Mouse (Mus musculus) inflammation-experienced regulatory T-cells, adult 6 months (primary cell): ENCODE measurements around the gene Alms1. TPM values are rescaled to one million over a fixed set of nuclear protein-coding genes. Genes with fewer than 3 reads are reported as not detected.
"Not testable (repeated sequence)": the region's sequence is repeated elsewhere in the genome, so short reads cannot be mapped to it uniquely, and the experiment has no call there.

Experiments
- ATAC-seq: one replicate; pipeline ENCODE4 v1.8.0; 2017
- polyA plus RNA-seq, 3 experiments: library from polyadenylated mRNA; unstranded; fragments of 100-300 nt; shearing (Covaris generic); gene quantifications; one replicate each; pipeline ENCODE4 v1.2.1; 2017

Alms1 gene
- polyA plus RNA-seq, result 1 to 10 TPM; 2.5 to 3.0 (median 2.5) TPM

DNA sequence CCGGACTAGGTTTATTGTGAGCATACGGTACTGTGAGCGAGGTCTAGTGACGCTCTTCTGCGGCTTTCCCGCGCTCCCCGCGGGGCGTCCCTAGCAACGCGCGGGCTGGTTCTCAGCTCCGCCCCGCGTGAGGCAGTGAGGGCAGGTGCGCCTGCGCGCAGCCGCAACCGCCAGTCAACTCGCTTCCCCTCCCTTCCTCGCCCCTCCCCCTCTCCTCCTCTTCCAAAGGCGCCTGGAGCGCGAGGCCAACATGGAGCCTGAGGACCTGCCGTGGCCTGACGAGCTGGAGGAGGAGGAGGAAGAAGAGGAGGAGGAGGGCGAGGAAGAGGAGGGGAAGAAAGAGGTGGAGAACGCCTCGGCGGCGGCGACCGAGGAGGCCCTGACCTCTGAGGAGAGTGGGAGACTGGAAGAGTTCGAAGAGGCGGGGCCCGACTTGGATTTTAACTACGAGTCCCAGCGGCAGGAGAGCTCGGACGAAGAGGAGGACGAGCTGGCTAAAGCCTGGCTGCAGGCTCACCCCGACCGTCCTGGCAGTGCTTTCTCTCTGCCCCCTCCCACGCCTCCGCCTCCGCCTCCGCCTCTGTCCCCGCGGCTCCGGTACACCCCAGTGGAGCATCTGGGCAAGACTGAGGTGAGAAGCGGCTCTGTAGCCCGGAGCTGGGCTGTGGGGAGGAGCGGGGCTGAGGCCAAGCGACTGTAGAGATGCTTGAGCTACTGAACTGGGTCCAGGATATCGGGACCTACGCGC lies at the start of gene Alms1:
TSS of gene Alms1 (plus strand) at position 136 of the 748 bp plus-strand sequence.
- peak; percentile 90 for ATAC-seq

DNA sequence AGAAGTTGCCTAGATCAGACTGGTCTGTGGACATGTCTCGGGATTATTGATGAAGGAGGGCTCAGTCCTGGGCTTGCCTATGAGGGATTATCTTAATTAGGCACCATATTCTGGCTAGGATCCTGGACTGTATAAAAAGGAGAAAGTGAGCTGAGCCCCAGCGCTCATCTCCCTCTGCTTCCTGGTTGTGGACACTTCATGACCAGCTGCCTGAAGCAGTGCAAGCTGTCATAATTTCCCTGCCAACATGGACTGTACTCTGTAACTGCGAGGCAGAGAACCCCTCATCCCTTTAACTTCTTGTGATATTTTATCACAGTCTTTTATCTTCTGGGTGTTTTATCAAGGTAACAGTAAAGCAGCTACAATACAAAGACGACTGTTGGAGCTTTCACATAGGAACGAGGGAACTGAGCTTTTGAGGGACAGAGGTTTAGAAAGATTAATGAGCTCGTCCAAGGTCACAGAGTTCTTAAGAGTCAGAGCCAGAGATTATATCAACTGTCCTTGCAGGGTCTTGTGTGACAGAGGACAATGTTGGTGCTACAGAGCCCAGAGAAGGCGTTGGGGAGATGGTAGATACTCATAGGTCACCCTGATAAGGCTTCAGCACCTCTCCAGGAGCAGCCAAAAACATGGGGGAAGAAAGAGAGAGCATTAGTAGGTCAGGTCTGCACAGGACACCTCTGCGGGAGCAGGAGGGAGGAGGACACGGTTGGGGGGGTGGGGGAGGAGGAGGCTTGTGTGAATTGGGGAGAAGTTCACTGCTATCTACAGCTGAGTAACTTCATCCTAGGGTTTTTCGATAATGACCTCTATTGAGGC lies 43.8 kb upstream of the Alms1 start:
- ATAC-seq, result no peak

DNA sequence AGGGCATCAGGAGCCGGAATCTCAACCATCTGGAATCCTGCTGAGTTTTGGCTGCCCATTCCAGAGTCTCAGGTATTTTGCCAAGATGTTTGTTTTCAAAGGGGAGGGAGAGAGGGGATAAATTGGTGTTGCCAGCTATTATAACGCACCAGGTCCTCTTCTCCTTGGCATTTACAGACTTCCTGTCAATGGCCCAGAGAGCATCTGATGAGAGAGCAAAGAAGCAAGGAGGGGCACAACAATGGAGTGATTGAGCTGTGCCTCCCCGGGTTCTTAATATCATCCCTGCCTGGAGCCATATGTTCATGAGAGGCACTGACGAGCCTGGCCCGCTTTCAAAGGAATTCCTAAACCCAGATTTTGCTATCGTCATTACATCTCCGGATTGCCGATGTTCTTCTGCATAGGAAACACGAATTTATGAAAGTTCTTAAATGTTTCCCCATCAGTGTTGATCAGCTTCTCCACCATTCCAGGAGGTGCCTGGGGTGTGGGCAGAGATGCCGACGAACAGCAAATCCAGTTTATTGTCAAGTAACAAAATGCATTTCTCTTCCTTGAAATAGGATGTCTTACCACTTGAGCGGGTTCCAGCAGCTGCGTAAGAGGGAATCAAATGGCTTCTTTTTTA lies 43.0 kb upstream of the Alms1 start:
- ATAC-seq, result no peak

DNA sequence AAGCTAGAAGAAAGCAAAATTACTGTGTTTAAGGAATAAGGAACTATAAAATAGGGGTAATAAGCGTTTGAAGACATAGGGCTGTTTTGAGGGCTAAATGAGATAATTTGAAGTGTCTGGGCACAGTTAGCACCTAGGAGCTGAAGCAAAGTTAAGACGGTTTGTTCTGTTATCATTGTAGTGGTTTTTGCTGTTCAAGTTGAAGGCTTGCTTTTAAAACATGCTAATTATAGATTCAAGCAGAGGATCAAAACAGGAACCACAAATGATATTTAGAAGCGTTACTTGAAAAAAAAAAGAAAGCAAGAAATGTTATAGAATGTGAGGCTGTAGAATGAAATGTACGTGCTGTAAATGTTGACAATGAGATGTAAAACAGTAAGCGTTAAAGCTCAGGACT lies 39.7 kb upstream of the Alms1 start:
- no peak for ATAC-seq

DNA sequence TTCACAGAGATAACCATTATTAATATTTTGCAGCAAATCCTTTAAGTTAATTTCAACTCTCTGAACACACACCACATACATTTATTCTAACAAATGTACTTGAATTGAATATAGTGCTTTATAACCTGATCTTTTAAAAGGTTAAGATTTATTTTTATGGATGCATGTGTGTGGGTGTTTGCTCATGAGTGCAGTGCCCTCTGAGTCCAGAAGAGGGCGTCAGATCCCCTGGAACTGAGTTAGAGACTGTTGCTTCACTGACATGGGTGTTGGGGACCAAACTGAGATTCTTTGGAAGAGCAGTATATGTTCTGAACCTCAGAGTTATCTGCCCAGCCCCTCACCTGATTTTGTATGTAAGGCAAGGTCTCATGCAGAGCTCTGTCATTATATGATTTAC lies 25.0 kb upstream of the Alms1 start:
- ATAC-seq, result no peak

DNA sequence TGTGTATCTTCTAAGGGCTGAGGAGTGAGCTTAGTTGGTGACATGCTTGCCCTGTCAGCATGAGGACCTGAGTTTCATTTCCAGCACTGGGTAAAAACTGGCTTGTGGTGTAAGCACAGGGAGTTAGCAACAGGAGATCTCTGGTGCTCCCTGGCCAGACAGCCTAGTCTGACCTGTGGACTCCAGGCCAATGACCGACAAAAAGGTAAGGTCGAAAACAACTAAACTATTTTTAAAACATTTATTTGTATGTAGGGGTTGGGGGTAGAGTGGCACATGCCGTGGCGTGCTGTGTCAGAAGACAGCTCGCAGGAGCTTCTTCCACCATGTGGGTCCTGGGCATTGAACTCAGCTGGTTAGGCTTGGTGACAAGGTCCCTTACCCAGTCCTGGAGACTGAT lies 14.5 kb upstream of the Alms1 start:
- ATAC-seq, result no peak

DNA sequence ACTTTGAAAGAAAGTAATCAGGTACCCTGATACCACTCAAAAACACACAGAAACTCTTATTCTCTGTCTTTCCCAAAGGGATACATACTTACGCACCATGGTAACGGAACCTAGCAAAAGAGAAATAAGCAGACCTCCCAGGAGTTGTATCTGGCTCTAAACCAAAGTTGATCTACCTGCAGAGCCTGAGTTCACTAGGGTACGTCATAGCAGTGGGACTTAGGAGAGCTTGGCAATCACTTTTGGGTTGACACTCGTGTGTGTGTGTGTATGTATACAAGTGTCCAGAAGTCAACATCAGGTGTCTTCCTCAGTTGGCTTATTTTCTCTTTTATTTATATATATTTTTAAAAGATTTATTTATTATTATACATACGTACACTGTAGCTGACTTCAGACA lies 5.6 kb upstream of the Alms1 start:
- ATAC-seq, result no peak

DNA sequence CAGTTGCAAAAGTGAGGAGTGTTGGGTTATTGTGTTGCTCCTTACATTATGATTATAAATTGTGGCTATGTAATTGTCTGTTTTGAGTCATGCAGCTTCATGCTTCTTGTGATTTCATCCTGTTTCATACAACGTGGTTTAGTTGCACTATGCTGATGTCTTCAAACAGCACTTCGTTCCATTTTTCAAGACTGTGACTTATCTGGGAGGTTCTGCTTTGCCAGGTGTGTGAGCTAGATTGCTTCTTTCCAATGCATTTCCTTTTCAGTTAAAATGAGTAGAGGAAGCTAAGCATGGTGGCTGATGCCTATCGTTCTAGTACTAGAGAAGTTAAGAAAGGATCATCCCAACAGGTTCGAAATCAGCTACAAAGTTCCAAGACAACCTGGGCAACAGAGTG lies 2.7 kb upstream of the Alms1 start:
- ATAC-seq, result no peak

DNA sequence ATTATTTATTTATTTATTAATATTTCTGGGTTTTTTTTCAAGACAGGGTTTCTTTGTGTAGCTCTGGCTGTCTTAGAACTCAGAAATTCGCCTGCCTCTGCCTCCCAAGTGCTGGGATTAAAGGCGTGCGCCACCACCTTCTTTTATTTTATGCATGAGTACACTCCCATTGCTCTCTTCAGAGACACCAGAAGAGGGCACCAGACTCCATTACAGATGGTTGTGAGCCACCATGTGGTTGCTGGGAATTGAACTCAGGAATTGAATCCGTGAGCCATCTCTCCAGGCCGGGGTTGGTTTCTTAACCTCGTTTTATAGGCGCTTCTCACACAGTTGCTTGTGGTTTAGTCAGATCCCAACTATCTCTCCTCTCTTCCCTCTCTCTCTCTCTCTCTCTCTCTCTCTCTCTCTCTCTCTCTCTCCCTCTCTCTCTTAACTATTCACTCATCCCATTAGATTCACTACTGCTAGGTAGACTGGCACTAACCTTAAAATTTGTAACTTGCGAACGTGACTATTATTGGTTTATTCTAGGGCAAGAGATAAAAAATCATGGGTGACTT lies 445 bp upstream of the Alms1 start:
- no peak for ATAC-seq

DNA sequence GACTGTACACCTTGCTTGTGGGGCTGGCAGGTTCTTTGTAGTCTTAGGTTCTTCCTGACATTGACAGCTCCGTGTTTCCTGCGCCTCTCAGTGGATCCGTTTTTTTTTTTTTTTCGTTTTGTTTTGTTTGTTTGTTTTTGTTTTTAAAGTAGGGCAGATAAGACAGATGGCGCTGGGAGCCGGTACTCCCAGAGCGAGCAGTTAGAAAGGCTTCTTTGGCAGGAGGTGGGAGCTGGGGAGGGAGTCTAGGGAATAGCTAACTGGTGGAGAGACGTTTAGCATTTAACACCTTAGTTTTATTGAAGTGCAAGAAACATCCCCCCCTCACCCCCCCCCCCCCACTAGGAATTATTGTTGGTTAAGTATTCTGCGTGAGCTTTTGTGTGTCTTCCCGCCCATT lies 833 bp downstream of the Alms1 start:
- ATAC-seq, result no peak

DNA sequence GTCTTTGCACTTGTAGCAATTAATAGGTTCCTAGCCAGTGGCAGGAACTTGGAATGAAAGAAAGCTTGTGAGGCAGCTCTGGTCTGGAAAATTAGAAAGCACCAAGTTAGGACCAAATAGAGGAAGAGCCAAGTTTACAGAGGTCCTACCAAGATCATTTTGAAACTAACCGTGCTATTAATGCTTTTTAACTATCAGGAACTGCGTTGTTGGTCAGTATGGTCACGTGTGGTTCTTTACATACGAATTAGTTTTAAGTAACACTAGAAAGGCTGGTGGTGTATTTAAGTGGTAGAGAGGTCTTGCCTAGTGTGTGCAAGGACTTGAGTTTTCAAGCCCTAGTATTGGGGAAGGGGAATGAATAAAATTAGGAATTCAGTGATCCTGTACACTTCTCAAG lies 1.2 kb downstream of the Alms1 start:
- no peak for ATAC-seq

DNA sequence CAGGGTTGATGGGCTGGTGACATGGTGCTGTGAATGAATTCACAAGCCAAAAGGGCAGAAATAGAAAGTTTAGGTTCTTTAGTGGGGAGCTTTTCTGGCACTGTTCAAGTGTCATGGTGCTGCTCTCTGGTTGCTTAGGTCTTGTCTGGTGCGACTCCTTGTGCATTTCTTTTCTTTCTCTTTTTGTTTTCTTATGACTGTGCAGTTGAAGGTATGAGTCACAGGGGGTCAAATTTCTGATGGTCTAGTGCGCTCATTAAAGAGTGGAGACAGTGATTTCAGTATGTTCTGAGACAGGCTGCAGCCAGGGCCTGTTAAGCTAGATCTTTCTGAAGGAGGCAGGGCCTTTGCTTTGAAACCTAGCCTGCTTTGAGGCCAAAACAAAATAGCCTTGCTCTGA lies 2.8 kb downstream of the Alms1 start:
- ATAC-seq, result no peak

DNA sequence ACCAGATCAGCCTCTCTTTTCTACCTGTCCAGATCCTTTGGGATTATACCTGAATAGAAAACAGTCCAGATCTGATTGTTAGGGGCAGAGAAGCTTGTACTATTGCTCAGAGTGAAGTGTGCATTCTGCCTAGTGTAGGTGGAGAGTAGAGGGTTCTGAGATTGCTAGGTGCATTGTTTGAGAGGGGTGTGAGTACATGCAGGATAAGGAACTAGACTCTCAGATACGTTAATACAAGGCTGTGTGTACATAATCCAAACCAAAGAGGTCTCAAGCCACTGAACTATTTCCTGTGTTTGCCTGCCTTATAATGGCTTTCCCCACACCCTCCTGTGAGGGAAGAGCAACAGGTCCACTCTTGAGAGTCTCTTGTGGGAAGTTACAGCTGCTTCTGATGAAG lies 12.0 kb downstream of the Alms1 start:
- no peak for ATAC-seq

DNA sequence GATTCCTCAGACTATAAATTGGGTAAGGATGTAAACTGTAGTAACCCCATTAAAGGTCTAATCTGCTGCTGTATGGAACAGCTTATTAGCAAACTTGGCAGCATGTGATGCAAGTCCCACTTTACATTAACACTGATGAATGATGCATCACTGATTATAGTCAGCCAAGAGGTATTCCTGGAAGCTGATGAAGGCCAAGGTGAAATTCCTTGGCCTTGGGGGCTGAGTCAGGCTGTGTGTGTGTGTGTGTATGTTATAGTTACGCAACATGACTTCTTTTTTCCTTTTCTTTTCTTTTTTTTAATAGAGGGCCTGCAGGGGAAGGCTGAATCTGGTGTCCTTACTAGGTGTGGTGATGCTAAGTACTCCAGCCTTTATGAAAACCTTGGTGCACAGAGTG lies 23.2 kb downstream of the Alms1 start:
- no peak for ATAC-seq

DNA sequence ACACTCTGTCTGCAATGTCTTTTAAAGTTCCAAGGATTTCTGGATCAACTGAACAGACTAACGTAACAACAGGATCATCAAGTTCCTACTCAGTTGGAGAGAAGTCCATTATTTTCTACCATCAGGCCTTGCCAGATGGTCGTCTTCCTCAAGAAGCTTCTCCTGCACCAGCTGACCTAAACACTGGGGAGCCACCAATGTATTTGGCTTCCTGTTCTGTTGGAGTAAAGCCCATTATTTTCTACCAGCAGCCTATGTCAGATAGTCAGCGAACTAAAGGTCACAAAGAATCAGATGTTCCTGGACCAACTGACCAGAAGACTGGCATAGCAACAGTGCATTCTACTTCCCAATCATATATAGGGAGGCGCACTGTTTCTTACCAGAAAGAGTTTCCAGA lies 33.5 kb downstream of the Alms1 start:
- no peak for ATAC-seq

DNA sequence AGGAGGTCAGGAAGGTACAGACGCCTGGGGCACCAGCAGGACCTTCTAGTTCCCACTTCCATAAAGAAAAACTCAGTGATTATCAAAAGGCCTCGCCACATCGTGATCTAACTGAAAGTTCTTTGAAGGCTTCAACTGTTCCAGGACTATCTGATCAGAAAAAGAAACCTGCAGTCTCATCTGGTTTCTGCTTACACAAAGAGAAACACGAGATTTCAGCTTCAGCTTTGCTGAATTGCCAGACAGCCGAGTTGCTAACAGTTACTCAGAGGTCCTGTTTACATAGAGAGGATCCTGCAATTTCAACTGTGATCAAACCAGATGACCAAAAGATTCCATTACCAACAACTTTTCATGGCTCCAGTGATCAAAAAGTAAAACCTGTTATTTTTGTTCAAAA lies 34.3 kb downstream of the Alms1 start:
- no peak for ATAC-seq

DNA sequence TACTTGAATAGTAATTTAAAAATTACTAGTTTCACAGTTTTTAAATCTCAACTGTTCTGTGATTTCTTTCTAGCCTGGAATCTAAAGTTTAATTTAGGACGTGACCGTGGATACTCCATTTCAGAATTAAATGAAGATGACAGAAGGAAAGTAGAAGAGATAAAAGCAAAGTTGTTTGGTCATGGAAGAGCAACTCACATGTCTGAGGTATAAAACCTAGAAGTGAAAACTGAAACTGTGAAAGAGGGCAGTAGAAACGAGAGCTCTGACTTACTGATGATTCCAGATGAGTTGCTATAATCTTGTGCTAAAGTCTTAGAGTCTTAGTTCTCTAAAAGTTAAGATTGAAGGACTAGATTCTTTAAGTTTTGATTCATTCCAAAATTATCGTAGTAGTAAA lies 37.2 kb downstream of the Alms1 start:
- no peak for ATAC-seq

DNA sequence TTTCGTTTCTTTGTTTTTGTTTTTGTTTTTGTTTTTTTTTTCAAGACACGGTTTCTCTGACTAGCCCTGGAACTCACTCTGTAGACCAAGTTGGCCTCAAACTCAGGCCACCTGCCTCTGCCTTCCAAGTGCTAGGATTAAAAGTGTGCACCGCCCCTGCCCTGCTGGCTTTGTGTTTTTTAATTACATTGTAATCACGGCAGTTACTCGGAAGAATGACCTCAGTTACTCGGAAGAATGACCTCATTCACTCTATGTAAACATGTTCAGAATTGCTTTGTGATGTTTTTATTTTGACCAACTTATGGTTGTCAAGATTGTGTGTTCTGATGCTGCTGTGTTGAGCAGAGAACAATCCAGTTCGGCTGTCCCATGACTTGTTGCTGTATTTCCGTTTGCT lies 45.8 kb downstream of the Alms1 start:
- ATAC-seq, result no peak

DNA sequence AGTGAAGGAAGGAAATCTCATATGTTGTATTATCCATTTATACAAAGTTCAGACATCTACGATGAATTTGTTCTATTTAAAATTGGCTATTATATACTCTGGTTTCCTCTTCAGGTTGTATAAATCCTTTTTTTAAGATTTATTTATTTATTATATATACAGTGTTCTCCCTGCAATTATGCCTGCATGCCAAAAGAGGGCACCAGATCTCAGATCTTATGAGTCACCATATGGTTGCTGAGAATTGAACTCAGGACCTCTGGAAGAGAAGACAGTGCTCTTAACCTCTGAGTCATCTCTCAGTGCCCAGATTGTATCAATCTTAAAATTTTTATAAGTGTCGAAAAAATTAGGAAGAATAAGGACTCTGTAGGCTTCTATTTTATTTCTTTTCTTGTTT lies 65.9 kb downstream of the Alms1 start:
- ATAC-seq, result no peak

DNA sequence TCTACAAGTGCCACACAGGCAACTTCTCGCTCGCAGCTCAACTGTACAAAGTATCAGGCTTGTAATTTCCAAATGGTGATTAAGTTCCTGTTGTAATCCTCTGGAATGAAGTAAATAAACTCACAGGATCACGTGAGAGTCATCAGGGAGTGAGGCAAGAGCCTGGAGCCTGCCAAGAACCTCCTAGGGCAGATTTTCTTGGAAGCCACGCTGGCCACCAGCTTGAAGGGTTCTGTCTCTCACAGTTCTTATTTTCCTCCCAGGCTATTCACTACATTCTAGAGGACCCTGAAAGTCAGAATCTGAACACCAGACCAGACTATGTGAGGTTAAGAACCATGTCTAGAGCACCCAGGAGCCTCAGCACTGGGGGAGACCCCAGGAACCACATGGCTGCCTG lies 114.6 kb downstream of the Alms1 start:
- not testable (repeated sequence) for ATAC-seq

DNA sequence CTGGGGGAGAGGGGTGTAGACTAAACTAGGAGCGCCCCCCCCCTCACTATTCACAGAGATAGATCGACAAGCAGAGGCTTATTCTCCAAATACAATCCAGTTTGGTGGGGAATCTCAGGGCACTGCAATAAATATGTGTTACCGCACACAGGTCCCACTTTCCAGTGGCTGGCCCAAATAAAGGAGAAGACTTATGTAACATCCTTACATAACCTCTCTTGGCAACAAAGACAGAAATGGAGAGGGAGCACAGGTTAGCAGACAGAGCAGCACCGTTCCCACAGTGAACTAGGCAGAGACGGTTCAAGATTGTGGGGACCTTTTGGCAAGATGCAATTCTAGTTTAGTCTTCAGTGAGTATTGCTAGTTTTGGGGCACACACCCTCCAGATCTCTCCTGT lies 121.9 kb downstream of the Alms1 start:
- not testable (repeated sequence) for ATAC-seq

DNA sequence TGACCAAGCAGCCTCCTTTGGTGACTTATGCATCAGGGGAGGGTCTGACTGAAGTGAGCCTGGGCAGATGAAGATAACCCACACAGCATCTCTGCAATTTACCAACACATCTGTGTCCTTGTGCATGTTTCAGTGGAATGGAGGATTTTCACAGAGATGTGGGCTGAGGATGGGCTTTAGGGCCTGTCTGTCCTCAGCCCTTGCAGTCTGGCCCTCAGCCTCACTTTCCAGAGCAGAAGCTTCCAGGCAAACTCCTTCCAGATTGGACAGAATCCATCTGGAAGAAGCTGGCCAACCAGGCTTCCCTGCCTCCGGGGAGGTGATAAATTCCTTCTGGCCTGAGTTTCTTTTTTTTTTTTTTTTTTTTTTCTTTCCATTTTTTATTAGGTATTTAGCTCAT lies 122.3 kb downstream of the Alms1 start:
- not testable (repeated sequence) for ATAC-seq

DNA sequence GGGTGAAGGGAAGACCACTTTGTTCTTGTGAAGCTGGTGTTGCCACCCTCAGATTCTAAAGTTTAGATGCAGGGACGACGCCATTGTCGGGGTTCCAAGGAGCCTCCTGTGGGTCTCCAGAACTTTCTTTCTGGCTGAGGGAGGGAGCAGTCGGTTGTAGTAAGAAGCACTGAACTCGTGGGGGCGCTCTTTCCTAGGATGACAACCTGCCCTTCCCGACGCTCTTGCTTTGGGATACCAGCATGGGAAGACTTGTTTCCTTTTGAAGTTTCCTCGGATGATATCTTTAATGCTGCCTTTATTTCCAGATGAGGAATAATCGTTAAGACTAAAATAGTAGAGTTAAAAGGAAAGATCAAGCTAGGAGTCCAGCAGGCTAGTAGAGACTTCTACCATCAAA lies 125.8 kb downstream of the Alms1 start, which contains the start of gene Nat8f7:
TSS of gene Nat8f7 (minus strand) at position 101 of the 400 bp plus-strand sequence.
- ATAC-seq, result not testable (repeated sequence)
